Mouse (Mus musculus) v-Abl transformed pro-B cells (cell line): ENCODE measurements at regions not wholly inside any gene's neighbourhood (a gene's known extent, or its start where the extent isn't known, plus 50 kb on each side); places are given as distances from the start of the nearest gene placed in this dataset.

Experiments
- in situ Hi-C, 2 experiments: fragments of 400-800 bp; cut with MboI; formaldehyde crosslinking; loops; one replicate each; pipeline ENCODE4 v1.15.1; 2025; ENCODE audit not compliant: unreplicated experiment in 2 of 2

GRCm38 (mm10) chr3:100773237-100773636 is 52.0 kb upstream of the Vtcn1 start:
- in situ Hi-C loops, result no loop called here

DNA sequence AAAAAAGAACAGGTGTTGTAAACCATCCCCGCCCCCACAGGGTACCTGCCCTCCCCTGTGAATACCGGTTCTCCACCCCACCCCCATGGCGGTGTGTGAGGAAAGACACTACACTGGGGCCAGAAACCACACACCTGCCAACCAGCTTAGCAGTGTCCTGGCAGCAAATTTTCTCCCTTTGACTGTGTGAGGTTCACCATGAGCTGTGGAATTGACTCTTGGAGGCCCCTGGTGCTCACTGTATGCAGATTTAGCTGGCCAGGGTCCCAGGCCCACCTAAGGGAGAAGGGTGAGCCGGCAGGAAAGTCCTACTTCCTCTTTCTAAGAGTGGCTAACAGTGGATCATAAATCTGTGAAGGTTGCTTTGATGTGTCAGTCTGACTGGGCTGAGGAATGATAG is 53.9 kb upstream of the Vtcn1 start:
- in situ Hi-C loops, result no loop called here

DNA sequence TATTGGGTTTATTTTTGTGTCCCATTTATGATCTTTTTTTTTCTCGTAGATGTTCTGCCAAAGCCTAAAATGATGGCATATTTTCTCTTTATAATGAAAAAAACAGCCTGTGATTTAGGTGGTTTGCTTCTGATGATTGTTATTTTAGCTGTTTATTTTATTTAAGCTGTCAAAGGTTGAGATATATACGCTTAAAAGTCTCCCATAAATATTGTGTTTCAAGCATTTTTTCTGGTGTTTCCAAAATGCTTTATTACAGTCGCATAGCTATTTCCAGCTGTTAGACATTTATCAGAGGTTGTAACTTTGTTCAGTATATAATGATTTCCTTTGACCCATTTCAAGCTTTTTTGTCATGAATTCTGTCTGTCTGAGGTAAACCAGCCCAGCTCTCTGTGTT is 54.4 kb upstream of the Vtcn1 start:
- in situ Hi-C loops, result no loop called here

- in situ Hi-C loops, result no loop called here
These were observed 56.1 kb upstream of the Vtcn1 start for GRCm38 (mm10) chr3:100769146-100769545.

DNA sequence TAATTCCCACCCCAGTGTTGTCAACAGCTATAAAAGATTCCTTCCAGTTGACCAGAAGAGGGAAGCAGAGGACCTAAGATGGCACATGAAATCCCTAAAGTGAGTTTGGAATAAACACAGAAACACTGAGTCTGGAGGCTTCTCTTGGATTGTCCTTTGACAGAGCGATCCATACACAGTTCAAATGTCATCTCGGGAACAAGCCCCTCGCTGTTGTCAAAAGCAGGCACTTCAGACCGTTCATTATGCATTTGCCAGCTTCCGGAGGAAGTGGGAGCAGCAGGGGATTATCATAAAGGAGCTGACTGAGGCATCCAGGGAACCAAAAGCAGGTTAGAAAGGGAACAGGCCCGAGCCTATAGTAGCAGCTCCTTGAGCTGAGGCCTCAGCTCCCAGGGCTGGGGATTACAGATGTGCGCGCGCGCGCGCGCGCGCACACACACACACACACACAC is 57.1 kb upstream of the Vtcn1 start:
- in situ Hi-C loops, result no loop called here

- in situ Hi-C loops, result no loop called here
These were observed 59.9 kb upstream of the Vtcn1 start for GRCm38 (mm10) chr3:100765323-100765722.

DNA sequence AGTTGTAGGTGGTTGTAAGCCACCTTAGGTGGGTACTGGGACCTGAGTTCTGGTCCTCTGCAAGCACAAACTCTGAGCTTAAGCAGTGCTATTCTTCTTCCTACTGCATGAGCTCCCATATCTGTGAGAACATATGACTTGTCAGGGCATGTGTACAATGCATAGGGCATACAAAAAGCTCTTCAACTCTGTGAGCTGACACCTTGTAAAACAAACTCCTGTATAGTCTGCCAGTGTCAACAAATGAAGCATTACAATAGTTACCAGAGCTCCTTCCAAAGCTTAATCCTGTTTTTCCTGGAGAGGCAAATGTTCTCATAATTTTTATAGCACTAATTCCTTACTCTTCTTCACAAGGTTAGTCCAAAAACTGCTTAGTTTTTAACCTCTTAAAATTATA is 62.4 kb upstream of the Vtcn1 start:
- in situ Hi-C loops, result no loop called here

DNA sequence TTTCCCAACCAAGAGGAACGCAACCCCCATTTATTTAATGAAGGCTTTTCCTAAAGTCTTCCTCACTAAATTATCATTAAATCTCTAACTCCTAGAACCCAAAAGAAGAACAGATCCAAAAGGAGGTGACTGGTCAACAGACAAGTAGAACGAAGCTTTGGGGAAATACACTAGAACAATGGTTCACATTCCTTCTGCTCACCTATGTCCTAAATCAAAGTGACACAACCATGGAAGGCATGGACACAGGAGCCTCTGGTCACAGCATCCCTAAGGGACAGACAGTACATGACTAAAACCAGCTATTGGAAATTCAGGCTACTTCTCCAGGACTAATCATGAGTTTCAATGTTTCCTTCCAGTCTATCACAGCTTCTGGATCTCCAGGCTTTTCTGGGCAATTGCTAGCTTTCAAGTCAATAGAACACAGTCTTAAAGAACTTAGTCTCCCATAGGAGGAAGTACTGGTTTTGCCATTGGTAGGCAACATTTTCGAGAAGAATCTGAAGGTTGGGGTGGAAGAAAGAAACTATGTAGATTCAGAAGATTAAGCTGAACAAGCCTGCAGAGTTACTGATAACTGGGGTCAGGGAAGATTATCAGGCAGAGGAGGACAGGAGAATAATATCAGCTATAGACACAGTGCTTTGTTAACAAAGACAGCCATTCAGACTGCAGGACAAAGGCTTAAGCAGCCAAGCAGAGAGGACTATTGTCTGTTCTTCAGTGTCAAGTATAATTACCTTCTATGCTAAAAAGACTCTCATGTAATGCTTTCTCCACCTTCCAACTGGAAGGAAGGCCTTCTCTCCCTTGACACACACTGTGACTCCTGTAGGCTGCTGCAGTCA is 65.9 kb upstream of the Vtcn1 start:
- in situ Hi-C loops, result loop anchor here in 1 of 2 experiments (5.0 kb wide), 1 partner anchor 37 kb away; no protein-coding TSS in a partner anchor

DNA sequence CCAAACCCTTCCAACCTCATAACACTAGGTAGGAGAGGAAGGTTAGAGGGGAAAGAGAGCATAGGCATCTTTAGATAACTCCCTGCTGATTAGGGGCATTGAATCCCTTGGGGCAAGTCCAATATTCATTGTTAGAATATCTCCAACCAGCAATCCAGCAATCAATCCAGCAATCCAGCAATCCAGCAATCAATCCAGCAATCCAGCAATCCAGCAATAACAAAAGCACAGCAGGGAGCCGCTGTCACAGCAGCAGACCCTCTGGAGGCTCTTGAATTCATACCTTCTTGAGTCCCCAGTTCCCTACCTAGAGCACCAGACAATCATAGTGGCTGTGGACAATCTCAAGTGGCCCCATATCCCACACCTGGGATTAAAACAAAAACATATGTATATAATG is 69.4 kb upstream of the Man1a2 start:
- in situ Hi-C loops, result loop anchor here in 1 of 2 experiments (5.0 kb wide), 1 partner anchor 32 kb away; no protein-coding TSS in a partner anchor

DNA sequence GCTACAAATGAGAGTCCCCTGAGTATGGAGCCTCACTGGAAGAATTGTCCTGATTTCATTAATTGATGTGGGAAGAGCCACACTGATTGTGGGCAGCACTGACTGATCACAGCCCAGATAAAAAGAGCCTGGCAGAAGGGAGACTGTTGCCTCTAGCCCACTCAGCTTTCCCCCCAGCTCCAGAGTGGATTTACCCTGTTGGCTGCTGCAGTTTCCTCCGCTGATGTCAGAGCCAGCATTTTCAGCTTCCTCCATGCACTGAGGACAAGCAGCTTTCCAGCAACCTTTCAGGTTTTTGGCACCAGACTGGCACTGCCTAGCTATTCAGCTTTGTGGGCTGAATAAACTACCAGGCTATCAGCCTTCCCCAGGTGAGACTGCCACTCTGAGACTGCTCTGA is 65.9 kb upstream of the Man1a2 start:
- in situ Hi-C loops, result no loop called here

- in situ Hi-C loops, result no loop called here
These were observed 63.4 kb upstream of the Man1a2 start for GRCm38 (mm10) chr3:100748727-100749126.

DNA sequence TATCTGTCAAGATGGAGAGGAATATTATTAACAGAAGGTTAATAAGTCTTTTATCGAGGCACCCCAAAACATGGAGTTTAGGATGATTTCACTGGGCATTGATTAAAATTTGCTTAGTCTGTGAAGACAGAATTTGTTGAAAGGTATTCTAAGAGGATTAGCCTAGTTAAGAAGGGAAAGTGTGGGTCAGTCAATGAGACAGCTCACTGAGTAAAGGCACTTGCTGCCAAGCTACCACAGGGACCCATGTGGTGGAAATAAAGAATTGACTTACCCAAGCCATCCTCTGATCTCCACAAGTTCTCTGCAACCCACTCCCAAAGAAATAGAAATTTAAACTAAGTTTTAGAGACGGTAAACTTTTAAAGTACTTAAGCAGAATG is 63.0 kb upstream of the Man1a2 start:
- in situ Hi-C loops, result no loop called here

GRCm38 (mm10) chr3:100747421-100748308 is 62.4 kb upstream of the Man1a2 start:
- in situ Hi-C loops, result no loop called here

- in situ Hi-C loops, result no loop called here
These were observed 52.4 kb upstream of the Man1a2 start for GRCm38 (mm10) chr3:100737660-100738059.

GRCm38 (mm10) chr3:100736539-100736938 is 51.2 kb upstream of the Man1a2 start:
- in situ Hi-C loops, result no loop called here
